Mouse (Mus musculus) left cerebral cortex, postnatal 25 days (tissue): Measurements from ENCODE around the gene Pakap. TPM values are rescaled to one million over a fixed set of nuclear protein-coding genes. Genes with fewer than 3 reads are reported as not detected.

Experiments
- DNase-seq, 2 experiments: peaks; one replicate each; pipeline ENCODE4 v3.0.0; 2022; ENCODE audit warnings: low spot score in 2 of 2, mixed read lengths in 1 of 2
- intact Hi-C: fragments of 180-260 bp; cut with DNase I; formaldehyde crosslinking; loops from one replicate; pipeline ENCODE4 v1.15.1; 2025
- total RNA-seq, 2 experiments: library from RNA; stranded (reverse); gene quantifications; 2 replicates each; pipeline ENCODE4 v1.2.3; 2021

The Pakap gene
- total RNA-seq, 2 experiments from 2014 or later: 15.8 to 18.0 TPM

DNA sequence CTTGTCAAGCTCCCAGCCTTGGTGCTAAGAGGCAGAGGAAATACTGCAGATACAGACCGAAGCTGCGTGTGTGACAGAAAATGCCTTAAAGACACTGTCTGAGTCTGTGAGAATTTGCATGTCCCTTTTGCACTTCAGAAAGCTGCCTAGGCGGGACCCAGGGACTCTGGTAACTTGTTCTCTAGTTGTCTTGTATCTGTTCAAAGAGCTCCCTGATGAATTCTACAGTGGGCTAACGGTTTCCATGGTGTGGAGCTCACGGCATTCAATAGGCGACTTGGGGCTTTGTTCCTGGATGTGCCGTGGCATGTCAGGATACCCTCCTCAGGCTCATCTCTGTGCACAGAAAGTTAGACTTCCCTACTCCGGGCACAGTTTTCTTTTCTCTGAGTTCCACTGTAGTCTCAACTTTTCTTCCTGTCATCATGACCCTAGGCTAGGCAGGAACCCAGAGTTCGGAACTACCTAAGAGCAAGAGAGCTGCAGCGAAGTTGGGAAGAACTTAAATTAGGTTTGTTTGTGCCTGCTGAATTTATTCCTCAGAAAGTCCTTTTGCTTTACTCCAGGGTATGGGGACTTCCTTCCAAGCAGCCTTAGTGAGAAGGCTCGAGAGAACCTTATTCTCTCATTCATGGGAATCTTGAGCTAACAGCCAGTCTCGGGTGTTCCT, 277.7 kb downstream of the Pakap start:
- intact Hi-C loops: no loop called here
- DNase-seq: no peak

DNA sequence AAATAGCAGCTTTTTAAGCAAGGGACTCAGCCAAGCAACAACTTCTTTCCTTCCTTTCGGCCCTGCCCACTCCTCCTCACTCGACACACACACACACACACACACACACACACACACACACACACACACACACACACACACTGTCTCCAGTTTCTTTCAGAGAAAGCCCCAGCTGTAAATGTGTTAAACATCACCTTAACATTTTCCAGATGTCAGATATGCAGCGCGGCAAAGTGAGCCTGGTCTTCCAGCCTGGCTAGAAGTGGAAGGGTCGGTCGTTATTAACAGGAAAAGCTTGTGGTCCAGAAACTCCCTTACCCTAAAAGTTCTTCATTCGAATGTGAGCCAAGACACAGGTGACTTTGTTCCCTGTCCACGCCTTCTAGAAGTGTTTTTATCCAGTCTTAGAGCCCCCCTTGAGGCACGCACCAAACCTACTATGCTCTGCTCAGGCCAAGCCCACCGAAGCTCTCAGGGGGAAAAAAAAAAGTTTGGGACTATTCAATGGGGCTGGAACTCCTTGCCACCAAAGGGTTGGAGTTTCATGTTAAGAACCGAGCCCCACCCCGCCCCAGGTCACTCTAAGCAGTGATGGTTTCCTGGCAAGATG, 278.5 kb downstream of the Pakap start:
- DNase-seq: no peak

DNA sequence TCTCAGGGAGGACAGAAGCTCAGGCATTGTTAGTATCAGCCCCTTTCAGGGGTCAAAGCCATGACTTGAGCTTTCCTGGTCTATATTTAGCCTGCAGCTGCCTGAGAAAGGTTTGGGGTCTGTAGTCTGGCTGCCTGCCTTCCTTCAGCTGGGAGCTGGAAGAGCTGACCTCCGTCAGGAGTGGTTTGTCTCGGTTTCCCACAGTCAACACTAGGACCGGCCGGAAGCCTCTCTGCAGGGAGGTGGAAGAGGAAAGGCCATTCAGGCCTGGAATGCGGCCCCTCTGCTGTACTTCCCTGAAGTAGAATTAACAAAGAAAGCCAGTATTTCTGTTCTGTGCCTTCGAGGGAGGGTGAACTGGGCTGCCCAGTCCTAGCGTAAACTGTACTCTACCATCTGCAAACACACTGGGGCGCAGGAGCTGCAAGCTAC, 279.0 kb downstream of the Pakap start:
- intact Hi-C loops: no loop called here
- no peak for DNase-seq

More for the DNA sequence above, 278.5 kb downstream of the Pakap start:
- intact Hi-C loops: no loop called here

DNA sequence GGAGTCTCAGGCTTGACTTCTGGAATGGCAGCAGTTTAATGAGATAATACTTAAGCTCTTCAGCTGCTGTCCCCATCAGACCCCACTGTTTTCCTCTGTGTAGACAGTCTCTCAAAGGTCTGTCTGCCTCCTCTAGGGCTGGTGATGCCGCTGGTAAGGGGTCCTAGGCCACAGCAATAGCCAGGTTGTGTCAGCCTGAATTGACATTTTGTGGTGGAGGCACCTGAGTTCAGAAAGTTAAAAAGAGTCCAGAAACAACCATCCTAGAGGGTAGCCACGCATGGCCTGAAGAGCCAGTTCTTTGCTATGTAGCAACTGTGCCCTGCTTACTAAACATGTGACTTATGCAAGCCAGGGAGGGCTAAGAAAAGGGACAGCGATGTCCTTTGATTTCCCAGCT, 279.7 kb downstream of the Pakap start:
- DNase-seq: no peak
- intact Hi-C loops: no loop called here

DNA sequence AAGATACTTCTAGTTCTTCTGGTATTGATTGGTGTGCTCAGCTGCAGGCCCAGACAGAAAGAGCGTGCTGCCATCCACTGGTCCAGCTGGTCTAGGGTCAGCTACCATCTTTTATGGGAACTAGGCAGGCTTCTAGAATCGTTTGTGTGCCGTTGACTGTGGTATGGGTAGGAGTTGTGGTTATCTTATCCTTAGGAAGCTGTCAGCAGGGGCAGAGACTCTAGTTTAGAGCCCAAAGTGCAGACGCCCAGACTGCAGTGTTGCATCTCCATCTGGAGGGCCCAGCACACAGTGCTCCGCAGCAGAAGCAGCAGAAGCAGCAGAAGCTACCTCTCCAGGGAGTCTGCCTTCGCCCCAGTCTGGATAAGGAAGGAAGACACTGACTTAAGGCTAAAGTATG, 281.5 kb downstream of the Pakap start:
- no peak for DNase-seq
- intact Hi-C loops: no loop called here

DNA sequence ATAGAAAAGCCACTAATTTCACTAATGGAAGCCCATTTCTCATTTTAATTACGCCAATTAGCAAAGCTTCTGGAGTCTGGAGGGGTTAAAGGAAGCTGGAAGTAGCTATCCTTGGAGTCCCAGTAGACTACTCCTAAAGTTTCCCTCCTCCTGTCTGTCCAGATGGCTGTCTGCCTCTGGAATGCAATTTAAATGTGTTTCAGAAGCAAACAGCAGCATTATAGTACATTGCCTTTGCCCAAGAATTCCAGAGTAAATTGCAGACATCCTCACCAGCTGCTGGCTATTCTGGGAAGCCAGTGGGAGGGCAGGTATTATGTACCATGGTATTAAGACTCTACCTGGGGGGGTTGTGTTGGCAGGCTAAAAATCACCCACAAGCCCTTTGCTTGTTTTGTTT, 283.8 kb downstream of the Pakap start:
- intact Hi-C loops: no loop called here
- DNase-seq: no peak

DNA sequence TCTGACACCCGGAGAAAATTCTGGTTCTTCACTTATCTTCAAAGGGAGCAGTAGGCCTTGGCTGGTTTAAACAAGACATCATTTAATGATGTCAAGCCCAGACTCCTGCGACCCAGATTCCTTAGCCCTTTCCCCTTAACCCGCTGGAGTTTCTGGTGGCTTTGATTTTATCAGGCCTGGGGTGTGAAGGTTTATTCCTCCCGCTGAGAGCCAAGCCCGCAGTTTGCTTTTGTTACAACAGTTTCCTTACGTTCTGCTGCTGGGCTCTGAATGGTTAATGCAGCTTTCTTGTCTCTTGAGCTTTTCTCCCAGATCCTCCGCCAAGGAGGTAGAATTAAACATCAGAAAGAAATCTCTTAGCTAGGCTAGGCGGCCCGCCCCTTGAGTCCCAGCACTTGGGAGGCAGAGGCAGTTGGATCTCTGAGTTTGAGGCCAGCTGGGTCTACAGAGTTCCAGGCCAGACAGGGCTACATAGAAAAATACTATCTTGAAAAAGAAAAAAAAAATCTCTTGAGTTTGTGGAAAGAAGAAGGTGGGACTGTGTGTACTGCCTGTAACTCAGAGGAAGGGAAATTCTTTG, 284.6 kb downstream of the Pakap start:
- no peak for DNase-seq
- intact Hi-C loops: no loop called here

DNA sequence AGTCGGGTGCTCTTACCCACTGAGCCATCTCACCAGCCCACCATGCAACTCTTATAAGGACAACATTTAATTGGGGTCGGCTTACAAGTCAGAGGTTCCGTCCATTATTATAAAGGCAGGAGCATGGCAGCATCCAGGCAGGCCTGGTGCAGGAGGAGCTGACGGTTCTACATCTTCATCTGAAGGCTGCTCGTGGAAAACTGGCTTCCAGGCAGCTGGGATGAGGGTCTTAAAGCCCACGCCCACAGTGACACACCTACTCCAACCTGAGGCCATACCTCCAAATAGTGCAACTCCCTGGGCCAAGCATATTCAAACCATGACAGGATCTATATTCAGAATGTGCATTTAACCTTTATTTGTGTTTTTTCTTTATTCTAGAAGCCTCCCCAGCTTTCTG, 286.2 kb downstream of the Pakap start:
- no peak for DNase-seq
- intact Hi-C loops: no loop called here

DNA sequence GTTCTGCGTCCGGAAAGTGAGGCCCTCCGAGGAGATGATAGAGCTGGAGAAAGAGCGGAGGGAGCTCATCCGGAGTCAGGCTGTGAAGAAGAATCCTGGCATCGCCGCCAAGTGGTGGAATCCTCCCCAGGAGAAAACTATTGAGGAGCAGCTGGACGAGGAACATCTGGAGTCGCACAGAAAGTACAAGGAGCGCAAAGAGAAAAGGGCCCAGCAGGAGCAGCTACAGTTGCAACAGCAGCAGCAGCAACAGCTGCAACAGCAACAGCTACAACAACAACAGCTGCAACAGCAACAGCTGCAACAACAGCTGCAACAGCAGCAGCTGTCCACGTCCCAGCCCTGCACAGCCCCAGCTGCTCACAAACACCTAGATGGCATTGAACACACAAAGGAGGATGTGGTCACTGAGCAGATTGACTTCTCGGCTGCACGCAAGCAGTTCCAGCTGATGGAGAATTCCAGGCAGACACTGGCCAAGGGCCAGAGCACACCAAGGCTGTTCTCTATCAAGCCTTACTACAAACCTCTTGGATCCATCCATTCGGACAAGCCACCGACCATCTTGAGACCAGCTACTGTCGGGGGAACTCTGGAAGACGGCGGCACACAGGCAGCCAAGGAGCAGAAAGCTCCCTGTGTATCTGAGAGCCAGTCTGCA, 287.4 kb downstream of the Pakap start:
- intact Hi-C loops: no loop called here
- no peak for DNase-seq

DNA sequence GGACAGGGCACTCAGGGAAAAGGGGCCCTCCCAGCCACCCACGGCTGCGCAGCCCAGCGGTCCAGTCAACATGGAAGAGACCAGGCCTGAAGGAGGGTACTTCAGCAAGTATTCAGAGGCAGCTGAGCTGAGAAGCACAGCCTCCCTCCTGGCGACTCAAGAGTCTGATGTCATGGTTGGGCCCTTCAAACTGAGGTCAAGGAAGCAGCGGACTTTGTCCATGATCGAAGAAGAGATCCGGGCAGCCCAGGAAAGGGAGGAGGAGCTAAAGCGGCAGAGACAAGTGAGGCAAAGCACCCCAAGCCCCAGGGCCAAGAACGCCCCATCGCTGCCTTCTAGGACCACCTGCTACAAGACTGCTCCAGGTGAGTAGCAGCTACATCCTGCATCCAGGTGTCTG, 288.7 kb downstream of the Pakap start:
- no peak for DNase-seq
- intact Hi-C loops: no loop called here

DNA sequence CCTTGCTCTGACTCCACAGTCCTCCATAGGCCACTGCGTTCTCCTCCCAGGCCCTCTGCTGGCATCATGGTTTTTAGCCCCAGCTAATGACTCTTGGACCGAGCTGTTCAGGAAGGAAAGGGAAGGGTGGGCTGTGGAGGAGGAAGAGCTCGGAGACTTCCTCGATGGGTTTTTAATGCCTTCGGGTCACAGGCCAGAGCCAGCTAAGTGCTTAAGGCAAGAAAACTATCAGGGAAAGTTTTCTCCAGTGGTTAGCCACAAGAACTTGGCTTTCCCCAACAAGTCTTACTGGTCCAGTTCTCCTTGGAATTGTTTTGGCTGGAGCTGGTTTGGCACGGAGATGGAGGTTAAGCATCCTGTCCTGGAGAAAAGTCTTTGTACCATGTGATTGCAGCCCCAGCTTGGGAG, 292.2 kb downstream of the Pakap start:
- no peak for DNase-seq

DNA sequence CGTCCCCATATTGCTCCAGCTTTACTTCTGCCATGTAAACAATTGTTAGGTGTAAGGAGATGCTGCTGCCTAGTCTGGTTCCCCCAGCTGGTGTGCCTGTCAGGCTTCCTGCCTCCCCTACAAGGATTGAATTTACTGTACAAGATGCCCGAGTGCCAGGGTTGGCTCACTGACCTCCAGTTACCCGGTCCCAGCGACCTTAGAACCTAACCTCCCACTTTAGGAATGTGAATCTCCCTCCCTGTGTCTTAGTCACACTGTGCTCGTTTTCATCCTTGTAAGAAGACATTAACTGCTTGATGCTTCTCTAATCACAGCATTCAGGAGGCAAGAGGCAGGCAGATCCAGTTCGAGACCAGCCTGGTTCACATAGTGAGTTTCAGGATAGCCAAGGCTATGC, 293.2 kb downstream of the Pakap start:
- intact Hi-C loops: no loop called here
- DNase-seq: no peak

More for the DNA sequence above, 292.2 kb downstream of the Pakap start:
- intact Hi-C loops: no loop called here

DNA sequence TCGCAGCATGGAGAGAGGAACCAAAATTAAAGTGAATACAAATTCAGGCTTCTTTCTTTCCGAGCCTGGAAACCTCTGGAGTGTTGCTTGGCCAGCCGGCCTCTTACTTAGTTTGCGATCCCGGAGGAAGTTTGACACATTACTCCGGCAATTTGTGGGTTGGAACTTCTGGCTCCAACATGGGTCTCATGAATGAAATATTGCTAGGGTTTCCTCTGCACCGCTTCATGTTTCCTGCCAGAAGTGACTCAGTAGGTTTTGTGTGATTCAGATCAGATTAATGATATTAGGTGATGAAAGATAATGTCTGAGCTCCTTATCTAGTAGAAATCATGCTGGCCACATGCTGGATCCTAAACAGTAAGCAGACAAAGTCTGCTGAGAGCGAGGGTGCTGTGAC, 293.9 kb downstream of the Pakap start:
- no peak for DNase-seq
- intact Hi-C loops: no loop called here

DNA sequence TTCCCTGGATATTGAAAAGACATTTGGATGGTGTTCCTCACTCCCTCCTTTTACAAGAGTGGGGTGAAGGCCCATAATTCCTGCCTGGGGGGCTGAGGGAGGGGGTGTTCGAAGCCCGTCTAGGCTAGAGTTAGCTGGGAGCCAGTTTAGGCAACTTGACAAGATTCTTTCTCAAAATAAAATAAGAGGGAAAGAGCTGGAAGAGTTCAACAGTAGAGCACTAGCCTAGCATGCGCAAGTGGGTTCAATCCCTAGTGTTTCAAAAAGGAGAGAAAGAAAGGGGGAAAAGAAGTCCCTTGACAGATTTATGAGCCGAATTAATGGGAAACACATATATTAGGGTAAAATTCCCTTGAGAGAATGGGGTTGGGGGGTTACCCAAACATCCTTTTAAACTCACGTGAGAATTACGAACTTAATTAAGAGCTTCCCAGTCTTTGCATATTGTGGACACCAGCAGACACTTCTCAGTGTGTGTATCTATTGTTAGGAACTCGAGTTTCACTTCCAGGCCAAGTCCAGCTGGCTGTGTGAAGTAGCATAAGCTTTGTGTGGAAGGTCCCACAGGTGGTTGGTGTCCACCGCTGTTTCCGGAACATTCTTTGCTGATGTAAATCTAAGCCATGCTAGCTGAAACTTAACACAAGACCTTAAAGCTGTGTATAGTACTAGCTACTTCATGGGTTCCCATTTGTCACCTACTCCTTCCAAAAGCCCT, 294.4 kb downstream of the Pakap start:
- intact Hi-C loops: no loop called here
- no peak for DNase-seq

DNA sequence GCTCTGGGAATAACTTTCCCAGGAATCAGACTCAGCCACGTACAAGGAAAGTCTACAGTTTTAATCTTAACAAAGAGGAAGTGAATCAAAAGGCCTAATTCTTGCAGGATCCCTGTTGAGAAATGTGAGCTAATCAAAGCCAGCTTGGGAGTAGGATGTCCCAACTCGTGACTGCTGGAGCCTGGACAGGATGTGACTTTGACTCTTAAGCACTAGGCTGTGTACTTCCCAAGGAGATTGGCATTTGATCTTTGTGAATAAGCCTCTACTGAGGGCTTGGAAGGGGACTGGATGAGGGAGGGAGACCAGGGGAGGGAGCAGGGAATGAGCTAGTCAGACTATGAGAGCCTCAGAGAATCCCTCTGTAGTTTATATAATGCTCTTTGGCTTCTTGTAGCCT, 298.1 kb downstream of the Pakap start:
- DNase-seq: no peak
- intact Hi-C loops: loop anchor here (5.0 kb wide), 1 partner anchor 194 kb away; no protein-coding TSS in a partner anchor

DNA sequence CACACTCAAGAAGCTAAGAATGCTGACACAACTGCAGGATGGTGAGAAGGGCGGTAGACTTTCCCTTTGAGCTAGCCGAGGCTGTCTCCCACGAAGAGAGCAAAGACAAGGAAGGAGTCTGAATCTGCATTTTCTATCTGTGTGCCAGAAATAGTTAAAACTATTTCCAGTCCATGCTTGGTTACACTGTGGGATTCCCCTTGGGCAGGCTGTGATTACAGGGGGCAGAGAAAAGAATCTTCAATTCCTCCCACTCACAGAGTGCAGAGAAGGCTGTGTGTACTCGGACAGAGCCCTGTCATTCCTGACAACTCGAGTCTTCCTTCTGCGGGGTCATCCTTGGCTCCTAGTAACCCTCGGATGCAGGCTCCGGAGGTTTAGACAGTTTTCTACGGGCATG, 299.0 kb downstream of the Pakap start:
- DNase-seq: peak in 1 of 2 experiments; percentile 27
- intact Hi-C loops: loop anchor here (5.0 kb wide), 1 partner anchor 195 kb away; no protein-coding TSS in a partner anchor

DNA sequence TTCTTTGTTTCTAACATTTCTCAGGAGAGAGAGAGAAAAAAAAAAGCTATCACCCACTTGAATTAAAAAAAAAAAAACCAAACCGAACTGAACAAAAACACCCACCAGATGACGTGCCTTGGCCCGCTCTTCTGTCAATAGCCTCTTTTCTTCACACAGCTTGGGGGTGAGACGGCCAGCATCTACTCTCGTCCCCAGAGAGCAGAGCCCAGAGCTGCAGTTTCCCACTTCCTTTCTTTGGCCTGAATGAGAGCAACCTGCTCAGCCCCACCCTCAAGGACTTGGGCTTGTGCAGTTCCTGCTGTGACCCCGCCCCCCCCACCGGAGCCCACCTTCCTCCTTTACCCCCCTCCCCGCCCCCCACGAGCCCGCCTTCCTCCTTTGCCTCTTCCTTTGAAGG, 299.5 kb downstream of the Pakap start:
- no peak for DNase-seq
- intact Hi-C loops: loop anchor here (5.0 kb wide), 1 partner anchor 195 kb away; no protein-coding TSS in a partner anchor

DNA sequence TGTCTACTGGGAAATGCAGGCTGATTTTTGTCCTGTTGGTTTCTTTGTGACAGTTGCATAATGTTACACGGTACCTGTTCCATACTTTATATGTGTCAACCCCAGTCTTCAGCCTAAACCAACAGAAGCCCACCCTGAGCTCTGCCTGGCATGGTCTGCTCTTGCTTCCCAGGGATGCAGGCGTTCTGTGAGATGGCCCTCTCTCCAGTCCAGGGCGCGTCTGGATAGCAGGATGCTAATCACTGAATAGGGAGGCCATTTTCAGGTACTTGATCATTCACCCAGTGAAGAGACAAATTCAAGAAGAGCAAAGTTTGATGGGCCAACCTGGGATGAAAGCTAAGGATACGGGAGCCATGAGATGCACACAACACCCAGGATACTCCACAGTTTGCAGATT, 311.2 kb downstream of the Pakap start:
- DNase-seq: no peak
- intact Hi-C loops: no loop called here

DNA sequence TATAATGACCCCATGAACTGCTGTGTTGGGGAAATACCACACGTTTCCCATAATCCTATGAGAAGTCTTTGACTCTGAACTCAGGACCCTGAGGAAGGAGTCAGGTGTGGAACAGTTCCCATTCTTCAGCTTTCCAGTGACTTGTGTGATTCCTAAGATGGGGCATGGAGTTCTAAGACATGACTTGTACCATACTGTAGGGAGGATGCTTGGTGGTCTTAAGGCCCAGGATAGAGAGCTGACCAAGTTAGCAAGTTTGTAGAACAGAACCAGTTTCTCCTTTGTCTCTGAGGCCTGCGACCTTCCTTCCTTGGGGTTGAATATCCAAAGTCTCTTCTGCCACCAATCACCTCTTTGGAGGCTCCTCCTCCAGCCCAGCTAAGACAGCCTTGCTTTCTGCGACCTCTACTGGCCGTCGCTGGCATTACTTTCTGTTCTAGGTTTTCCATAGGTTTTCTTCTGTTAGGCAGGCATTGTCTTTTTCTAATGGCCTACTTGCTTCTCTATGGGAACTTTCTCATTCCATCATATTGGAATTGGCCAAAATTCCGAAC, 311.9 kb downstream of the Pakap start:
- intact Hi-C loops: loop anchor here (2.0 kb wide), 1 partner anchor 207 kb away; no protein-coding TSS in a partner anchor

More for the DNA sequence above, 311.9 kb downstream of the Pakap start:
- DNase-seq: peak; percentile 75 to 86
